Mouse (Mus musculus): Measurements from ENCODE around the gene Klk1b11.

GRCm38 (mm10) chr7:43967058-43967457 is 28.6 kb upstream of the Klk1b11 start:
- no peak for TF ChIP-seq EP300 (IDR thresholded peaks at IDR 0.05)
- TF ChIP-seq CTCF (IDR thresholded peaks at IDR 0.05) = no peak
